Mouse (Mus musculus): ENCODE measurements around the gene Man2a1. TPM values are rescaled to one million over a fixed set of nuclear protein-coding genes. Genes with fewer than 3 reads are reported as not detected.

The Man2a1 gene
- polyA plus RNA-seq, 1 experiment, result 53.4 TPM

- Histone ChIP-seq H3K4me3 (ENCODE audit: low read depth, low read length) (no peak overlapping the region), H3K9ac (ENCODE audit: low read depth, poor library complexity, severe bottlenecking) (no peak overlapping the region), H3K4me1 (ENCODE audit: control insufficient read depth, insufficient read depth, low read length) (no peaks in the 10 kb centered on the region), H3K27me3 (ENCODE audit: control insufficient read depth, insufficient read depth, low read length, poor library complexity, severe bottlenecking) (no peaks in the 10 kb centered on the region), H3K36me3 (ENCODE audit: control insufficient read depth, insufficient read depth, low read length, poor library complexity, severe bottlenecking) (no peaks in the 10 kb centered on the region; the same call in 1 of the 2 replicates), H3K27ac (ENCODE audit: insufficient read depth, low read length) (no peak overlapping the region), H3K9me3 (replicated peaks; ENCODE audit: control insufficient read depth, insufficient read depth, low read length, poor library complexity, severe bottlenecking) (peaks cover 13% of the 10 kb centered on the region)
- TF ChIP-seq EP300 (IDR thresholded peaks at IDR 0.05; ENCODE audit: insufficient read depth, low read depth, low read length), result no peak
- TF ChIP-seq CTCF (IDR thresholded peaks at IDR 0.05; ENCODE audit: low read depth, low read length), result no peak
- no peak for TF ChIP-seq POLR2A (IDR thresholded peaks at IDR 0.05; ENCODE audit: insufficient read depth, low read length)
These were observed 80.9 kb downstream of the Man2a1 start for GRCm38 (mm10) chr17:64681461-64681860.

- H3K9me3 ChIP-seq (replicated peaks; ENCODE audit: control insufficient read depth, insufficient read depth, low read length, poor library complexity, severe bottlenecking), result peaks cover 13% of the 10 kb centered on the region
- H3K9ac ChIP-seq (ENCODE audit: low read depth, poor library complexity, severe bottlenecking), result no peak overlapping the region
- H3K27me3 ChIP-seq (ENCODE audit: control insufficient read depth, insufficient read depth, low read length, poor library complexity, severe bottlenecking), result no peaks in the 10 kb centered on the region
- no peak for TF ChIP-seq EP300 (IDR thresholded peaks at IDR 0.05; ENCODE audit: insufficient read depth, low read depth, low read length)
- no peak for TF ChIP-seq POLR2A (IDR thresholded peaks at IDR 0.05; ENCODE audit: insufficient read depth, low read length)
- no peak for TF ChIP-seq CTCF (IDR thresholded peaks at IDR 0.05; ENCODE audit: low read depth, low read length)
- no peak overlapping the region for H3K4me3 ChIP-seq (ENCODE audit: low read depth, low read length)
- no peaks in the 10 kb centered on the region; the same call in 1 of the 2 replicates for H3K36me3 ChIP-seq (ENCODE audit: control insufficient read depth, insufficient read depth, low read length, poor library complexity, severe bottlenecking)
- no peaks in the 10 kb centered on the region for H3K4me1 ChIP-seq (ENCODE audit: control insufficient read depth, insufficient read depth, low read length)
- H3K27ac ChIP-seq (ENCODE audit: insufficient read depth, low read length), result no peak overlapping the region
These were observed 81.4 kb downstream of the Man2a1 start for GRCm38 (mm10) chr17:64681927-64682326.

GRCm38 (mm10) chr17:64684088-64684487 is 83.6 kb downstream of the Man2a1 start:
- Histone ChIP-seq H3K9ac (ENCODE audit: low read depth, poor library complexity, severe bottlenecking) (no peak overlapping the region), H3K27ac (ENCODE audit: insufficient read depth, low read length) (peak overlapping the region; percentile 83), H3K27me3 (ENCODE audit: control insufficient read depth, insufficient read depth, low read length, poor library complexity, severe bottlenecking) (no peaks in the 10 kb centered on the region), H3K4me3 (ENCODE audit: low read depth, low read length) (no peak overlapping the region), H3K36me3 (ENCODE audit: control insufficient read depth, insufficient read depth, low read length, poor library complexity, severe bottlenecking) (no peaks in the 10 kb centered on the region; the same call in 1 of the 2 replicates), H3K4me1 (ENCODE audit: control insufficient read depth, insufficient read depth, low read length) (no peaks in the 10 kb centered on the region), H3K9me3 (replicated peaks; ENCODE audit: control insufficient read depth, insufficient read depth, low read length, poor library complexity, severe bottlenecking) (peaks cover 13% of the 10 kb centered on the region)
- TF ChIP-seq EP300 (IDR thresholded peaks at IDR 0.05; ENCODE audit: insufficient read depth, low read depth, low read length), result no peak
- no peak for TF ChIP-seq CTCF (IDR thresholded peaks at IDR 0.05; ENCODE audit: low read depth, low read length)
- TF ChIP-seq POLR2A (IDR thresholded peaks at IDR 0.05; ENCODE audit: insufficient read depth, low read length), result no peak

- H3K9ac ChIP-seq (ENCODE audit: low read depth, poor library complexity, severe bottlenecking), result no peak overlapping the region
- no peak overlapping the region for H3K27ac ChIP-seq (ENCODE audit: insufficient read depth, low read length)
- no peaks in the 10 kb centered on the region; the same call in 1 of the 2 replicates for H3K36me3 ChIP-seq (ENCODE audit: control insufficient read depth, insufficient read depth, low read length, poor library complexity, severe bottlenecking)
- no peak for TF ChIP-seq EP300 (IDR thresholded peaks at IDR 0.05; ENCODE audit: insufficient read depth, low read depth, low read length)
- TF ChIP-seq POLR2A (IDR thresholded peaks at IDR 0.05; ENCODE audit: insufficient read depth, low read length), result no peak
- TF ChIP-seq CTCF (IDR thresholded peaks at IDR 0.05; ENCODE audit: low read depth, low read length), result no peak
- no peak overlapping the region for H3K4me3 ChIP-seq (ENCODE audit: low read depth, low read length)
- no peaks in the 10 kb centered on the region for H3K27me3 ChIP-seq (ENCODE audit: control insufficient read depth, insufficient read depth, low read length, poor library complexity, severe bottlenecking)
- H3K9me3 ChIP-seq (replicated peaks; ENCODE audit: control insufficient read depth, insufficient read depth, low read length, poor library complexity, severe bottlenecking), result peaks cover 16% of the 10 kb centered on the region
- H3K4me1 ChIP-seq (ENCODE audit: control insufficient read depth, insufficient read depth, low read length), result no peaks in the 10 kb centered on the region
These were observed 84.8 kb downstream of the Man2a1 start for GRCm38 (mm10) chr17:64685216-64685903.

GRCm38 (mm10) chr17:64689614-64690013 is 89.1 kb downstream of the Man2a1 start:
- H3K36me3 ChIP-seq (ENCODE audit: control insufficient read depth, insufficient read depth, low read length, poor library complexity, severe bottlenecking), result no peaks in the 10 kb centered on the region
- peaks cover 6% of the 10 kb centered on the region for H3K9me3 ChIP-seq (replicated peaks; ENCODE audit: control insufficient read depth, insufficient read depth, low read length, poor library complexity, severe bottlenecking)
- H3K27ac ChIP-seq (ENCODE audit: insufficient read depth, low read length), result no peak overlapping the region
- TF ChIP-seq POLR2A (IDR thresholded peaks at IDR 0.05; ENCODE audit: insufficient read depth, low read length), result no peak
- TF ChIP-seq EP300 (IDR thresholded peaks at IDR 0.05; ENCODE audit: insufficient read depth, low read depth, low read length), result no peak
- TF ChIP-seq CTCF (IDR thresholded peaks at IDR 0.05; ENCODE audit: low read depth, low read length), result no peak
- no peaks in the 10 kb centered on the region for H3K27me3 ChIP-seq (ENCODE audit: control insufficient read depth, insufficient read depth, low read length, poor library complexity, severe bottlenecking)
- H3K4me1 ChIP-seq (ENCODE audit: control insufficient read depth, insufficient read depth, low read length), result no peaks in the 10 kb centered on the region
- no peak overlapping the region for H3K4me3 ChIP-seq (ENCODE audit: low read depth, low read length)
- H3K9ac ChIP-seq (ENCODE audit: low read depth, poor library complexity, severe bottlenecking), result no peak overlapping the region

GRCm38 (mm10) chr17:64697277-64697831 is 96.8 kb downstream of the Man2a1 start:
- Histone ChIP-seq H3K9ac (ENCODE audit: low read depth, poor library complexity, severe bottlenecking) (no peak overlapping the region), H3K27me3 (ENCODE audit: control insufficient read depth, insufficient read depth, low read length, poor library complexity, severe bottlenecking) (no peaks in the 10 kb centered on the region), H3K36me3 (ENCODE audit: control insufficient read depth, insufficient read depth, low read length, poor library complexity, severe bottlenecking) (no peaks in the 10 kb centered on the region), H3K4me3 (ENCODE audit: low read depth, low read length) (no peak overlapping the region), H3K27ac (ENCODE audit: insufficient read depth, low read length) (no peak overlapping the region), H3K4me1 (ENCODE audit: control insufficient read depth, insufficient read depth, low read length) (no peaks in the 10 kb centered on the region), H3K9me3 (replicated peaks; ENCODE audit: control insufficient read depth, insufficient read depth, low read length, poor library complexity, severe bottlenecking) (no peaks in the 10 kb centered on the region)
- no peak for TF ChIP-seq CTCF (IDR thresholded peaks at IDR 0.05; ENCODE audit: low read depth, low read length)
- TF ChIP-seq EP300 (IDR thresholded peaks at IDR 0.05; ENCODE audit: insufficient read depth, low read depth, low read length), result no peak
- TF ChIP-seq POLR2A (IDR thresholded peaks at IDR 0.05; ENCODE audit: insufficient read depth, low read length), result no peak

Measured in ES-Bruce4 (cell line).